Mouse (Mus musculus) heart, postnatal 25 days (tissue): ENCODE measurements around the gene Htt. TPM values are rescaled to one million over a fixed set of nuclear protein-coding genes. Genes with fewer than 3 reads are reported as not detected.
"Not testable (repeated sequence)": the region's sequence is repeated elsewhere in the genome, so short reads cannot be mapped to it uniquely, and the experiment has no call there.

ENCODE experiments used
- DNase-seq: peaks from one replicate; pipeline ENCODE4 v3.0.0; 2022; ENCODE audit warnings: low spot score
- intact Hi-C: fragments of 180-260 bp; cut with DNase I; formaldehyde crosslinking; loops from one replicate; pipeline ENCODE4 v1.15.1; 2025
- total RNA-seq, 2 experiments: library from RNA; stranded (reverse); gene quantifications; 2 replicates each; pipeline ENCODE4 v1.2.3; 2021

Gene Htt
- total RNA-seq, result 10 to 100 TPM; 12.7 to 12.9 TPM

- DNase-seq, result peak; percentile 95
- intact Hi-C loops, result loop anchor here (5.0 to 10.0 kb wide), 2 partner anchors 99 to 247 kb away; partner anchors contain the start of genes Grk4, Nop14 and Tnip2
Observed at GRCm38 (mm10) chr5:34761509-34761908, at the start of gene Htt. Htt (plus strand) TSS chr5:34761740.

GRCm38 (mm10) chr5:34714371-34714770 lies 47.2 kb upstream of the Htt start:
- DNase-seq, intact Hi-C loops: not testable (repeated sequence)

GRCm38 (mm10) chr5:34714816-34715215 lies 46.7 kb upstream of the Htt start:
- no peak for DNase-seq
- intact Hi-C loops, result no loop called here

- DNase-seq, result no peak
- intact Hi-C loops, result no loop called here
Observed at GRCm38 (mm10) chr5:34729141-34729540, 32.4 kb upstream of the Htt start.

- DNase-seq, result no peak
- intact Hi-C loops, result no loop called here
Observed at GRCm38 (mm10) chr5:34730255-34730654, 31.3 kb upstream of the Htt start.

- intact Hi-C loops, result no loop called here
- no peak for DNase-seq
Observed at GRCm38 (mm10) chr5:34751477-34751876, 10.1 kb upstream of the Htt start.

GRCm38 (mm10) chr5:34758762-34759161 lies 2.8 kb upstream of the Htt start:
- intact Hi-C loops, result no loop called here
- DNase-seq, result no peak

- no peak for DNase-seq
- intact Hi-C loops, result loop anchor here (5.0 to 10.0 kb wide), 2 partner anchors 99 to 246 kb away; partner anchors contain the start of genes Grk4, Nop14 and Tnip2
Observed at GRCm38 (mm10) chr5:34760850-34761508, 561 bp upstream of the Htt start.

- intact Hi-C loops, result loop anchor here (5.0 to 10.0 kb wide), 2 partner anchors 100 to 247 kb away; partner anchors contain the start of genes Grk4, Nop14 and Tnip2
Observed at GRCm38 (mm10) chr5:34761934-34762611, 533 bp downstream of the Htt start.

GRCm38 (mm10) chr5:34771818-34772217 lies 10.3 kb downstream of the Htt start:
- no peak for DNase-seq
- intact Hi-C loops, result no loop called here

More at GRCm38 (mm10) chr5:34761934-34762611, 533 bp downstream of the Htt start:
- DNase-seq, result peak; percentile 3

- intact Hi-C loops, result no loop called here
- no peak for DNase-seq
Observed at GRCm38 (mm10) chr5:34772696-34773245, 11.2 kb downstream of the Htt start.

- no peak for DNase-seq
- intact Hi-C loops, result no loop called here
Observed at GRCm38 (mm10) chr5:34773392-34773791, 11.9 kb downstream of the Htt start.

- intact Hi-C loops, result no loop called here
- DNase-seq, result no peak
Observed at GRCm38 (mm10) chr5:34785027-34785426, 23.5 kb downstream of the Htt start.

- intact Hi-C loops, result no loop called here
- DNase-seq, result no peak
Observed at GRCm38 (mm10) chr5:34791141-34791540, 29.6 kb downstream of the Htt start.

GRCm38 (mm10) chr5:34800292-34800953 lies 38.9 kb downstream of the Htt start:
- intact Hi-C loops, result no loop called here
- no peak for DNase-seq

- intact Hi-C loops, result no loop called here
- no peak for DNase-seq
Observed at GRCm38 (mm10) chr5:34806038-34806437, 44.5 kb downstream of the Htt start.

- DNase-seq, result no peak
- intact Hi-C loops, result no loop called here
Observed at GRCm38 (mm10) chr5:34822431-34823149, 61.0 kb downstream of the Htt start.

GRCm38 (mm10) chr5:34854079-34854478 lies 92.5 kb downstream of the Htt start:
- intact Hi-C loops, result no loop called here
- no peak for DNase-seq

GRCm38 (mm10) chr5:34865367-34865766 lies 103.8 kb downstream of the Htt start:
- intact Hi-C loops, result no loop called here
- no peak for DNase-seq

GRCm38 (mm10) chr5:34880307-34880706 lies 118.8 kb downstream of the Htt start:
- intact Hi-C loops, DNase-seq: not testable (repeated sequence)
